Mouse (Mus musculus): ENCODE data around the gene Cyp39a1.

The Cyp39a1 gene

DNA sequence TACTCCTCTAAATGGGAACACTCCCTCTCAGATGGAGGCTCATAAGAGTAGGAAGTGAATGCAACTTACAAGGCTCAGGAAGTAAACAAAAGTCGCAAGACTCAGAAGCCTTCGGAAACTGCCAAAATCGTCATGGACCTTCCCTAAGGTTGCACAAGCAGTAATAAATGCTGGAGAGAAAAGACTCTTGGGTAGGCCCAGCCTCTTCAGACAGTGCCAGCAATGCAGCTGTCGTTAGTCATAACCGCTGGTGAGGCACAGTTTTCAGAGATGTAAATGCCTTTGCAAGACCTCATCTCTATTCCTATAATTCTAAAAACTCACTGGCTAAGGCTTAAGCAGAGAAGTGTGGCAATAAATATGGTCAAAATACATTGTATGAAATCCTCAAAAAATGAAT, 121.0 kb downstream of the Cyp39a1 start:
- DNase-seq, result no peak

DNA sequence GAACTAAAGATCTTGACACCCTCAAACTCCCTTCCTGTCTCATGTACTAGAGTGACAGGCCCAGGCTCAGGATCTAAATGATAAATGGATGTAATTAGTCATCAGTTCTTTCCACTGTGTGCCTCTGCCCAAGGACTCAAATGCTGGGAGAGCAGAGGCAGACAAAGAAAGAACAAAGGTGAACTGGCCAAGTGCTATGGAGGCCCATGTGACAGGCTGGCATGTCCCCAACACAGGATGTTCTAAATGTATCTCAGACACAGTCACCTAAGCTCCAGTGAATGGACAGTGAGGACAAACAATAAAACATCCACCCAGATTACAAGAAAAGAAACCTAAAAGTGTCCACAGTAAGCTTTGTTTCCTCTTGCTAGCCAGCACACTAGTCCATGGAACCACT, 122.2 kb downstream of the Cyp39a1 start:
- DNase-seq, result no peak

DNA sequence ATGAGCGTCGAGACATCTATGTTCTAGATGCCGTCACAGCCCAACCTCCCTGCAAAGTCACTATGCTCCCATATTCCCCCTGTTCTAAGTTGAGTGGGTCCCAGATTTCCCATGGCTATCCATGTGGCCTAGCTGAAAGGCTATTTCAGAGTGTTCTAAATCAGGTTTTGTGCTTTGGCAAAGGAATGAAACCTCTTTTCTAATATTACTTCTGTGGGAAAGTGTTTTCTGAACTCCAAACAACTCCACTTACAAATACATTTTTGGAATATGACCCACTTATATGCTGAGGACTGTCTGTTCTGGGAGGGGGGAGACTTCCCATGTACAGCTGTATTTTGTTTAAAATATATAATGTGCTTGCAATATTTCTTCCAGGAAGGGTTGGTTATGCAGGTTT, 124.5 kb downstream of the Cyp39a1 start:
- no peak for DNase-seq

DNA sequence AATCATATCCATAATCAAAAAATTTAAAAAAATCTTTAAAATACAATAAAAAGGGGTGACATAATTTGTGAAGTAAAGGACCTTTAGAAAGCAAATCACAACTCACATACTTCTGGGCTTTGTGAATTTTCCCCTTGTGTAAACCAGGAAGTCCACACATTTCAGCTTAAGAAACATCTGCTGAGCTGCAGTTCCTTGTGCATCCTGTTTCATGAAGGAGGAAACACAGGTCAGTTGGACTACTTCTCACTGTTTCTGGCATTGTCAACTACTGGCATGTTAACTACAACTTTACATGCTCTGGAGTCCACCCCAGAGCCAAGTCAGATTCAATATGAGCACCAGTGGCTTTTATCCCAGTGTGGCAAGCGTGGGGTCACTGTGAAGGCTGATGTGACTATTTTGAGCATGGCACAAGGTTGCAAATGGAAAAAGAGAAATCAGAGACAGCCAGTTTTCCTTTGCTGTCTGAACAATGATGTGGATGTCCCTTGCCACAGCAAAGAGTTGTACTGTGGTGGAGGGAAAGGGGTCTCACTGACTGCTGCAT, 127.6 kb downstream of the Cyp39a1 start:
- DNase-seq, result no peak
